Mouse (Mus musculus): ENCODE data around the gene Epb41. TPM values are rescaled to one million over a fixed set of nuclear protein-coding genes. Genes with fewer than 3 reads are reported as not detected.
A peak's percentile ranks its signal among the peaks of the same experiment; 100 is the strongest.

Gene Epb41
- 43.1 and 60.9 TPM in 2 replicates for polyA plus RNA-seq (2015; fragmentation: Nextera tagmentation; extraction: Ambion mirVana)

DNA sequence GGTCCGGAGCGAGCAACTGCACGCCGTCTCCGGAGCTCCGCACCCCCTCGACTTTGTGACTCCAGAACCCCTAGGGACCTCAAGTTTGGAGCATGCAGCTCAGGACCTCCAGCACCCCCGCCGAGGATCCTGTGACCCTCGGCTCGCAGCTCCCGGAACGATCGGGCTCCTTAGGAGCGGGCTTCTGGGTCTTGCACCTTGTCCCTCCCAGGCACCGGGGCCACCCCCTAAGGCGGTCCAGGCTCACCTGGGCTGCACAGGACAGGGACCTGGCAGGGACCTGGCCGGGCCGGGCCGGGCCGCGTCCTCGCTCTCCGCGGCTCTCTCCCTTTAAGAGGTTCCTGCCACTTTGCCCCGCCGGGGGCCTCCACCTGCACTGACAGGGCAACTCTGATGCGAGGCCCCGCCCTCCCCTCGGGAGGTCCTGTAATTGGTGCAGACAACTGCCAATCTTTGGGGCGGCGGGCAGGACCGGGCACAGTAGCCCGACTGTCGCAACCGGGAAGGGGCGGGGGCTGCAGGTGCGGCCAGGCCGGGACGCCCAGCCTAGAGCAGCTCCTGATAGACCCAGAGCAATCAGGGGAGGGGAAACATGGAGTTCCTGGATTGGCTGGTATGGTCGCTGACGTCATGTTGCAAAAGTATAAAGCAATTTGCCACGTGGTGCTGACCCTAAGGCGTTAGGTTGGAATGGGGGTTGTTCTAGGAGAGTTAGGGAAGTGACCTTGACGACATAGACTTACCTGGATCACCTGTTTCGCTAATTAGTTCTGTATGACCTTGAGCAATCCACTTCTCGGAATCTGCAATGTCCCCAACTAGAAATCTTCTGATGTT is at the start of gene Epb41:
TSS of gene Epb41 (minus strand) at position 389 of the 837 bp plus-strand sequence.
- Histone ChIP-seq H3K9ac (ENCODE audit: low read depth, low read length) (peak within 1 kb of the TSS; percentile 75), H3K4me1 (ENCODE audit: control insufficient read depth, insufficient read depth, low read depth, low read length) (peaks cover 12% of the 10 kb centered on the region), H3K4me3 (ENCODE audit: low read length) (peak within 1 kb of the TSS; percentile 80), H3K9me3 (ENCODE audit: control insufficient read depth, low read length) (no peaks in the 10 kb centered on the region), H3K27ac (ENCODE audit: low read depth, low read length) (no peak within 1 kb of the TSS), H3K4me2 (ENCODE audit: low read length) (peak within 1 kb of the TSS; percentile 100), H3K36me3 (ENCODE audit: control insufficient read depth, insufficient read depth, low read length) (no peaks in the 10 kb centered on the region), H3K27me3 (replicated peaks; ENCODE audit: control insufficient read depth, insufficient read depth, low read length) (no peaks in the 10 kb centered on the region; the same call in none of the 2 replicates)
- WGBS = 2% methylated on average over 44 of the region's 47 CpGs
- ATAC-seq = peak; percentile 94

DNA sequence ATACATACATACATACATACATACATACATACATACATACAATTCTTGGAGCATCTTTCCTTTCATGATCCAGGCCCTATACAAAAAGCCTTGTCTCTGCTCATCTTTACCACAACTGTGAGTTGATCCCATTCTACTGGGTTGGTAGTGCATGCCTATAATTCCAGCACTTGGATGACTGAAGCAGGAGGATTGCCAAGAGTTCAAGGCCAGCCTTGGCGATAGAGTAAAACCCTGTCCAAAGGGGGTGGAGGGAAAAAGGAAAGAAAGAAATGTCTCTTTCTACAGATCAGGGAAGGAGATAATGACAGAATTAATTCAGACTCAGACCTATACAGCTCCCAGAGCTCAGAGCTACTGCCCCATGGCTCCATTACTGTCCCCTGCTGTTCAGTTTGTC is 48.0 kb upstream of the Epb41 start:
- Histone ChIP-seq H3K27me3 (replicated peaks; ENCODE audit: control insufficient read depth, insufficient read depth, low read length) (no peaks in the 10 kb centered on the region), H3K9me3 (ENCODE audit: control insufficient read depth, low read length) (no peaks in the 10 kb centered on the region), H3K9ac (ENCODE audit: low read depth, low read length) (no peak overlapping the region), H3K36me3 (ENCODE audit: control insufficient read depth, insufficient read depth, low read length) (no peaks in the 10 kb centered on the region), H3K27ac (ENCODE audit: low read depth, low read length) (no peak overlapping the region), H3K4me1 (ENCODE audit: control insufficient read depth, insufficient read depth, low read depth, low read length) (no peaks in the 10 kb centered on the region), H3K4me2 (ENCODE audit: low read length) (no peak overlapping the region), H3K4me3 (ENCODE audit: low read length) (no peak overlapping the region)
- 68% methylated on average over 1 of the region's 1 CpGs for WGBS
- no peak for ATAC-seq

DNA sequence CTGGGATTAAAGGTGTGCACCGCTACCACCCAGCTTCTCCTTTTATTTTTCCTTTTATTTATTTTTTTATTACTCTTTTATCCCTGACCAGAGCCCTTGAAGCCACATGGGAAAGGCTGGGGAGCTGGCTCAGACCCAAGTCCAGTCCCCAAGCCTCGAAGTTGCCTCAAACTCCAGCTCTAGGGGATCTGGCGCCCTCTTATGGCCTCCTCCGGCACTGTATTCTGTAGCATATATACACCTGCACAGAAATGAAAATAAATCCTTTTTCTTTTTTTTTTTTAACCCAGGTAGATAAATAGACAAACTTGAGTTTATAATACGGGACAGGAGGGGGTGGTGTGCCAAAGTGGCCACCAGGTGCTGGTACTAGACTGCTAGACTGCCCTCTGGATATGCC is 46.6 kb upstream of the Epb41 start:
- H3K27ac ChIP-seq (ENCODE audit: low read depth, low read length) = no peak overlapping the region
- 83% methylated on average over 5 of the region's 5 CpGs for WGBS
- H3K9ac ChIP-seq (ENCODE audit: low read depth, low read length) = no peak overlapping the region
- no peaks in the 10 kb centered on the region for H3K27me3 ChIP-seq (replicated peaks; ENCODE audit: control insufficient read depth, insufficient read depth, low read length)
- no peaks in the 10 kb centered on the region for H3K4me1 ChIP-seq (ENCODE audit: control insufficient read depth, insufficient read depth, low read depth, low read length)
- H3K9me3 ChIP-seq (ENCODE audit: control insufficient read depth, low read length) = no peaks in the 10 kb centered on the region
- no peak for ATAC-seq
- no peaks in the 10 kb centered on the region for H3K36me3 ChIP-seq (ENCODE audit: control insufficient read depth, insufficient read depth, low read length)
- H3K4me3 ChIP-seq (ENCODE audit: low read length) = no peak overlapping the region
- H3K4me2 ChIP-seq (ENCODE audit: low read length) = no peak overlapping the region

DNA sequence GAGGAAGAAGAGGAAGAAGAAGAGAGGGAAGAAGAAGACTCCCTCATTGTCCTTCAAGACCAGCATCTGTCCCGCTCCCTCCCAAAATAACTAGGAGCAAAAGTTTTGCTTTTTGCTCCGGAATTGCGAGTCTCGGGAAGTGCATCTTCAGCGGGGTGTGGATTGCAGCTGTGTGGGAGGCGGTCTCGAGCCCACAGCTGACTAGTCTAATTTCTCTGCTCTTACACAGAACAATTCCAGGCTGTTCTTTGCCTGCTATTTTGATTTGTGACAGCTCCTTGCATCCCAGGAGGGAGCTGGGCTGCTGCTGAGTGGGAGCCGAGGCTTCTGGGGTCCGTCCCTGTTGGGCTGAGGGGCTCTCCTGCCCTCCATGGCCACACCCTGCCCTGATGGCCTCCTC is 44.4 kb upstream of the Epb41 start:
- Histone ChIP-seq H3K4me2 (ENCODE audit: low read length) (no peak overlapping the region), H3K4me3 (ENCODE audit: low read length) (no peak overlapping the region), H3K9ac (ENCODE audit: low read depth, low read length) (no peak overlapping the region), H3K36me3 (ENCODE audit: control insufficient read depth, insufficient read depth, low read length) (no peaks in the 10 kb centered on the region), H3K9me3 (ENCODE audit: control insufficient read depth, low read length) (no peaks in the 10 kb centered on the region), H3K4me1 (ENCODE audit: control insufficient read depth, insufficient read depth, low read depth, low read length) (no peaks in the 10 kb centered on the region), H3K27ac (ENCODE audit: low read depth, low read length) (no peak overlapping the region), H3K27me3 (replicated peaks; ENCODE audit: control insufficient read depth, insufficient read depth, low read length) (no peaks in the 10 kb centered on the region)
- ATAC-seq = no peak
- WGBS = 64% methylated on average over 9 of the region's 9 CpGs

DNA sequence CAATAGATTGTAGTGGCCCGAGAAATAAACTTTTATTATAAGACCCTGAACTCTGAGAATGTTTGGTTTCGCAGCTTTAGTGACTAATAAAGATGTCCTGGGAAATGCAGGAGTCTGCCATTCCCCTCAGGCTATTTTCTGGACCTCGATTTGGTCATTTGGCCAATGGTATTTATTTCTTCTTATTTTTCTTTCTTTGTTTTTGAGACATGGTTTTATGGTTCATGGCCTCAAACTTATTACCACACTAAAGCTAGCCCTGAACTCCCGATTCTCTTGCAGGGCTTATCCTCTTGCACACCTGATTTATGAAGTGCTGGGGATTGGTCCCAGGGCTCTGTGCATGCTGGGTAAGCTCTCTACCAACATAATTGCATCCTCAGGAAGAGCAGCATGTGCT is 41.2 kb upstream of the Epb41 start:
- ATAC-seq = no peak
- Histone ChIP-seq H3K4me2 (ENCODE audit: low read length) (no peak overlapping the region), H3K9ac (ENCODE audit: low read depth, low read length) (no peak overlapping the region), H3K36me3 (ENCODE audit: control insufficient read depth, insufficient read depth, low read length) (no peaks in the 10 kb centered on the region), H3K4me3 (ENCODE audit: low read length) (no peak overlapping the region), H3K9me3 (ENCODE audit: control insufficient read depth, low read length) (no peaks in the 10 kb centered on the region), H3K27me3 (replicated peaks; ENCODE audit: control insufficient read depth, insufficient read depth, low read length) (no peaks in the 10 kb centered on the region; the same call in 1 of the 2 replicates), H3K27ac (ENCODE audit: low read depth, low read length) (no peak overlapping the region), H3K4me1 (ENCODE audit: control insufficient read depth, insufficient read depth, low read depth, low read length) (no peaks in the 10 kb centered on the region)
- WGBS = 84% methylated on average over 4 of the region's 4 CpGs

DNA sequence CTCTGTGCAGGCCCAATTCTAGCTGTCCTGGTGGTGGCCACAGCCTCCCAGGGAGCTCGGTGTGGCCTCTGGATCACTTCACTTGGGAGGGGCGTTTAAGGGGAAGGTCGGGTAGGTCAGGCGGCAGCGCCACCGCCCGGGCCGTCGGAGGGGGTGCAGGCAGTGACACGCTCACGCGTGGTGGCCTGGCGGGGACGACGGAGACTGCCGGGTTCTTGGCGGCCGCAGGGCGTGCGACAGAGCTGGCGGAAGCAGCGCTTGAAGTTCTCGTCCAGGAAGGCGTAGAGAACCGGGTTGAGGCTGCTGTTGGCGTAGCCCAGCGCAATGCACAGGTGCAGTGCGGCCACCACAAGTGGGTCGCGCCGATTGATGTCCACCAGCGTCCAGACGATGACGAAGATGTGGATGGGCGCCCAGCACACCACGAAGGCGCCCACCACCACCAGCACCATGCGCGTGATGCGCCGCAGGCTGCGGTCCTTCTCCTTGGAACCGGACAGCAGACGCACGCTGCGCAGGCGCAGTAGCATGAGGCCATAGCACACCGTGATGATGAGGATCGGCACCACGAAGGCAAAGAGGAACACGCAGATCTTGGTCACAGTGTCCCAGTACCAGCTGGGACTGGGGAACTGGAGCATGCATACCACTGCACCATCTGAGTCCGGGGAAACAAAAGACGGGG is 38.4 kb upstream of the Epb41 start:
- no peaks in the 10 kb centered on the region for H3K4me1 ChIP-seq (ENCODE audit: control insufficient read depth, insufficient read depth, low read depth, low read length)
- peak overlapping the region; percentile 52 for H3K9ac ChIP-seq (ENCODE audit: low read depth, low read length)
- WGBS = 42% methylated on average over 53 of the region's 53 CpGs
- H3K9me3 ChIP-seq (ENCODE audit: control insufficient read depth, low read length) = no peaks in the 10 kb centered on the region
- peak overlapping the region; percentile 33 for H3K4me3 ChIP-seq (ENCODE audit: low read length)
- no peaks in the 10 kb centered on the region for H3K36me3 ChIP-seq (ENCODE audit: control insufficient read depth, insufficient read depth, low read length)
- no peaks in the 10 kb centered on the region; the same call in 1 of the 2 replicates for H3K27me3 ChIP-seq (replicated peaks; ENCODE audit: control insufficient read depth, insufficient read depth, low read length)
- H3K4me2 ChIP-seq (ENCODE audit: low read length) = peak overlapping the region; percentile 54
- ATAC-seq = 0 out of 2 replicates have a peak, but pooled peaks have one; percentile 30
- H3K27ac ChIP-seq (ENCODE audit: low read depth, low read length) = no peak overlapping the region

DNA sequence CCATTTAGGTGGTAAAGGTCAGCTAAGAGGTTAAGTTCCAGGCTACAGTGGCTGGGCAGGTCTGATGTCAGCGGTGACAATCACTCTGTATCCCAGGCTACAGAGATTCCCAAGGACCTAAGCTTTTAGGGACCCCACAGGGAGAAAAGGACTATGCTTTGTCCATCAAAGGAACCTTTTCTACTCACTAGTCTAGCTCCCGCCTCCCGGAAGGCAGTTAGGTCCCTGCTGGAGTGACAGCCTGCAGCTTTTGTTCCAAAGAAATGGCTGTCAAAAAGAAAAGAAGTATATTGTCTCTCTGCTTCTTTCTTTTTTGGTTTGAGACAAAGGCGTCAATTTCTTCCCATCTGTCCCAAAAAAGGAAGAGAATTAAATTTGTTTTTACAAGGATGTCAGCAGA is 36.1 kb upstream of the Epb41 start:
- Histone ChIP-seq H3K4me1 (ENCODE audit: control insufficient read depth, insufficient read depth, low read depth, low read length) (no peaks in the 10 kb centered on the region), H3K9me3 (ENCODE audit: control insufficient read depth, low read length) (no peaks in the 10 kb centered on the region), H3K4me3 (ENCODE audit: low read length) (no peak overlapping the region), H3K36me3 (ENCODE audit: control insufficient read depth, insufficient read depth, low read length) (no peaks in the 10 kb centered on the region), H3K9ac (ENCODE audit: low read depth, low read length) (no peak overlapping the region), H3K4me2 (ENCODE audit: low read length) (no peak overlapping the region), H3K27ac (ENCODE audit: low read depth, low read length) (no peak overlapping the region), H3K27me3 (replicated peaks; ENCODE audit: control insufficient read depth, insufficient read depth, low read length) (no peaks in the 10 kb centered on the region; the same call in 1 of the 2 replicates)
- ATAC-seq = no peak
- WGBS = 30% methylated on average over 4 of the region's 4 CpGs

DNA sequence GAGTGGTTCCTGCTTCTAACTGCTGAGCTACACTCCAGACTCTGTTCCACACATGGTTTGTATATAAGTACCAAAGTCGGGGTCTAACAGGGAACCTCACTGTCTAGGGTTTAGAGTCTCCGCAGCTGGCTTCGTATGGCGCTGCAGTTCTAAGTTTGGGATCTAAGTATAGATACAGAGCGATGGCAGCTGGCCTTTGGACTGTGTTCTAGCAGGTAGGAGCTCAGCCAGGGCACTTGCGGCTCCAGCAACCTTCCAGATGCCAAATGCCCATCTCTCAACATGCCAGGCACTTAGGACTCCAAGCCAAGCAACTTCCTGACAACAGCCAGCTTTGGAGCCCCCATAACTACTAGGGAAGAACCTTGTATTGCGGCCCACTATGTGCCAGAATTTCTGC is 33.1 kb upstream of the Epb41 start:
- no peak overlapping the region for H3K9ac ChIP-seq (ENCODE audit: low read depth, low read length)
- 98% methylated on average over 7 of the region's 7 CpGs for whole genome bisulfite sequencing
- H3K27ac ChIP-seq (ENCODE audit: low read depth, low read length) = no peak overlapping the region
- H3K4me3 ChIP-seq (ENCODE audit: low read length) = no peak overlapping the region
- H3K36me3 ChIP-seq (ENCODE audit: control insufficient read depth, insufficient read depth, low read length) = no peaks in the 10 kb centered on the region
- H3K27me3 ChIP-seq (replicated peaks; ENCODE audit: control insufficient read depth, insufficient read depth, low read length) = no peaks in the 10 kb centered on the region
- H3K4me2 ChIP-seq (ENCODE audit: low read length) = no peak overlapping the region
- H3K4me1 ChIP-seq (ENCODE audit: control insufficient read depth, insufficient read depth, low read depth, low read length) = no peaks in the 10 kb centered on the region
- no peaks in the 10 kb centered on the region for H3K9me3 ChIP-seq (ENCODE audit: control insufficient read depth, low read length)
- ATAC-seq = no peak

DNA sequence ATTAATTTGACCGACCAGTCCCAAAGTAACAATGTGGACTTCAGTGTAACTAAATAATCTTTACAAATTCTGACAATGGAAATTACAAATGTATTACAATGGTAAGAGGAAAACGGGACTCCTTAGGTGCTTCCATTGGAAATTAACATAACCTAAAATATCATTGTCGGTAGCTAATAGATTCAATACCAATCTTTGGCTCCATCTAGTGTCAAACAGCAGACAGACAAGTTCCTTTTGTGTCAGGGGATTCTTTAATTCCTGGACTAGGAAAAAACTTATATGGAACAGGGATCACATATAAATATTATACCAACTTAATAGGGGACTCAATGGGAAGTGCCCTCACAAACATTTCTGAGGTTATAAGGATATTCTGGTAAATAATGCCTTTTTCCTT is 26.0 kb upstream of the Epb41 start:
- no peaks in the 10 kb centered on the region for H3K27me3 ChIP-seq (replicated peaks; ENCODE audit: control insufficient read depth, insufficient read depth, low read length)
- H3K4me1 ChIP-seq (ENCODE audit: control insufficient read depth, insufficient read depth, low read depth, low read length) = no peaks in the 10 kb centered on the region
- H3K36me3 ChIP-seq (ENCODE audit: control insufficient read depth, insufficient read depth, low read length) = no peaks in the 10 kb centered on the region
- H3K9me3 ChIP-seq (ENCODE audit: control insufficient read depth, low read length) = no peaks in the 10 kb centered on the region
- H3K9ac ChIP-seq (ENCODE audit: low read depth, low read length) = no peak overlapping the region
- WGBS = 34% methylated on average over 3 of the region's 3 CpGs
- H3K27ac ChIP-seq (ENCODE audit: low read depth, low read length) = no peak overlapping the region
- H3K4me3 ChIP-seq (ENCODE audit: low read length) = no peak overlapping the region
- H3K4me2 ChIP-seq (ENCODE audit: low read length) = no peak overlapping the region
- no peak for ATAC-seq

Data from hindbrain, embryonic 16.5 days (tissue).